Mouse (Mus musculus) cortical plate, adult 2 months (tissue): ENCODE measurements around the gene Slc6a19. TPM values are rescaled to one million over a fixed set of nuclear protein-coding genes. Genes with fewer than 3 reads are reported as not detected.

ENCODE experiments used
- H3K27ac ChIP-seq: fragments of 200-500 bp; 2 replicates; pipeline ENCODE4 v1.5.1; 2012; ENCODE audit warnings: low read length, control low read depth, inconsistent platforms; ENCODE audit not compliant: insufficient read depth
- H3K4me1 ChIP-seq: fragments of 200-500 bp; 2 replicates; pipeline ENCODE4 v1.6.1; 2011; ENCODE audit warnings: low read length; ENCODE audit not compliant: control insufficient read depth, insufficient read depth
- H3K4me3 ChIP-seq: fragments of 200-500 bp; 2 replicates; pipeline ENCODE4 v1.5.1; 2011; ENCODE audit warnings: mild to moderate bottlenecking, low read length, control low read depth; ENCODE audit not compliant: insufficient read depth
- CTCF ChIP-seq: fragments of 200-500 bp; IDR thresholded peaks from 2 replicates; pipeline ENCODE4 v1.5.1; 2011; ENCODE audit warnings: mild to moderate bottlenecking, control low read depth, low read length; ENCODE audit not compliant: insufficient read depth; ENCODE audit errors: extremely low read depth
- POLR2A ChIP-seq: fragments of 200-500 bp; IDR thresholded peaks from 2 replicates; pipeline ENCODE4 v1.6.1; 2011; ENCODE audit warnings: mild to moderate bottlenecking, low read length, control low read depth; ENCODE audit not compliant: insufficient read depth; ENCODE audit errors: extremely low read depth
- polyA plus RNA-seq: library from polyadenylated mRNA; depleted of rRNA; stranded (reverse); fragments of >200 nt; gene quantifications from 2 replicates; pipeline ENCODE4 v1.2.3, GENCODE M21; 2012

Gene Slc6a19
- polyA plus RNA-seq, 1 experiment: 0.79 TPM

- H3K4me3 ChIP-seq: no peak overlapping the region
- 0 out of 2 replicates have a peak, but pooled peaks cover 2% of the 10 kb centered on the region for H3K4me1 ChIP-seq
Observed at GRCm38 (mm10) chr13:73734379-73734778, 29.7 kb upstream of the Slc6a19 start.

GRCm38 (mm10) chr13:73732742-73733700 is 28.4 kb upstream of the Slc6a19 start, which contains the start of gene Slc12a7:
Slc12a7 (plus strand) TSS chr13:73733094.
- TF ChIP-seq CTCF: no peak
- TF ChIP-seq POLR2A: no peak
- Histone ChIP-seq H3K4me1 (0 out of 2 replicates have a peak, but pooled peaks cover 2% of the 10 kb centered on the region), H3K4me3 (no peak within 1 kb of the TSS), H3K27ac (no peak within 1 kb of the TSS)

More at GRCm38 (mm10) chr13:73734379-73734778, 29.7 kb upstream of the Slc6a19 start:
- H3K27ac ChIP-seq: no peak overlapping the region
- no peak for TF ChIP-seq CTCF
- no peak for TF ChIP-seq POLR2A

GRCm38 (mm10) chr13:73732235-73732634 is 27.6 kb upstream of the Slc6a19 start:
- no peak overlapping the region for H3K4me3 ChIP-seq

DNA sequence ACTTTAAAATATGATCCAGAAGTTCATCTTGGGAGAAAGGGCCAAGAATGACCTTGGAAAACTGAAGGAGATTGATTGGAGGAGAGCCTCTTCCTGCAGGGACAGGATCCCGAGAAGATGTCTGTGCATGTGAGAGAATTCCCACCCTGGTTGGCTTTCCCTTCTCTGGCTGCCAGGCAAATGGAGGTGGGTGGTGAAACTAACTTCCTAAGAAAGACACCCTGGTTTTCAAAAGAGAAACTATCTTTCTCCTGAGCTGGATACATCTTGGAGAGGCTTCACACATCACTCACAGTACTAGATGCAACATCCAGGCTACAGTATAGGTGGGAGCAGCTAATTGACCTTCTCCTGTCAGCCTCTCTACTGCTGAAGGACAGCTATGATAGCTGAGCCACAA is 26.2 kb upstream of the Slc6a19 start:
- no peak for TF ChIP-seq POLR2A
- TF ChIP-seq CTCF: no peak
- Histone ChIP-seq H3K4me3 (no peak overlapping the region), H3K27ac (no peak overlapping the region), H3K4me1 (0 out of 2 replicates have a peak, but pooled peaks cover 2% of the 10 kb centered on the region)

More at GRCm38 (mm10) chr13:73732235-73732634, 27.6 kb upstream of the Slc6a19 start:
- 0 out of 2 replicates have a peak, but pooled peaks cover 2% of the 10 kb centered on the region for H3K4me1 ChIP-seq
- TF ChIP-seq POLR2A: no peak
- no peak for TF ChIP-seq CTCF
- H3K27ac ChIP-seq: no peak overlapping the region

GRCm38 (mm10) chr13:73728633-73729032 is 24.0 kb upstream of the Slc6a19 start:
- H3K27ac ChIP-seq: no peak overlapping the region
- H3K4me1 ChIP-seq: 0 out of 2 replicates have a peak, but pooled peaks cover 2% of the 10 kb centered on the region
- TF ChIP-seq POLR2A: no peak
- TF ChIP-seq CTCF: no peak
- no peak overlapping the region for H3K4me3 ChIP-seq

DNA sequence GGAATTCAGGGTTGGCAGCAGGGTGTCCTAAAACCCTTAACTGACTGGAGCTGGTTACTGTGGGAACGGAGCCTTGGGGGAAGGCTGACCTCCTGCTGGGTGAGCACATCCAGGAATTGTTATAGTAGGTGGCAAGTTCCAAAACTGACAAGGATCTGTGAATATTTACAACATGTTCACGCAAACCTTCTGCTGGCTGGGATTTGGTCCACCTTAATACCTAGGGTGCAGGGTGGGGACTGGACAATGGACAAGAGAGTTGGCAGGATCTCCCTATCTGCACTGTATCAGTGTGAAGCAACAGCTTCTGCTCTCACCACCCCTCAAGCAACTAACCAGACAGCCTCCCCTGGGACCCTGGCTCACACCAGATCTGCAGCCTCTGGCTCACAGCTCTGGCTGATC is 23.0 kb upstream of the Slc6a19 start:
- Histone ChIP-seq H3K4me1 (0 out of 2 replicates have a peak, but pooled peaks cover 2% of the 10 kb centered on the region), H3K4me3 (no peak overlapping the region), H3K27ac (no peak overlapping the region)
- TF ChIP-seq CTCF: no peak
- TF ChIP-seq POLR2A: no peak

- H3K4me1 ChIP-seq: no peaks in the 10 kb centered on the region
- no peak overlapping the region for H3K27ac ChIP-seq
- no peak for TF ChIP-seq CTCF
- H3K4me3 ChIP-seq: no peak overlapping the region
Observed at GRCm38 (mm10) chr13:73725315-73725714, 20.6 kb upstream of the Slc6a19 start.

GRCm38 (mm10) chr13:73723081-73723668 is 18.5 kb upstream of the Slc6a19 start:
- TF ChIP-seq CTCF (peak; percentile 55), POLR2A (no peak)
- Histone ChIP-seq H3K4me3 (no peak overlapping the region), H3K4me1 (no peaks in the 10 kb centered on the region), H3K27ac (no peak overlapping the region)

DNA sequence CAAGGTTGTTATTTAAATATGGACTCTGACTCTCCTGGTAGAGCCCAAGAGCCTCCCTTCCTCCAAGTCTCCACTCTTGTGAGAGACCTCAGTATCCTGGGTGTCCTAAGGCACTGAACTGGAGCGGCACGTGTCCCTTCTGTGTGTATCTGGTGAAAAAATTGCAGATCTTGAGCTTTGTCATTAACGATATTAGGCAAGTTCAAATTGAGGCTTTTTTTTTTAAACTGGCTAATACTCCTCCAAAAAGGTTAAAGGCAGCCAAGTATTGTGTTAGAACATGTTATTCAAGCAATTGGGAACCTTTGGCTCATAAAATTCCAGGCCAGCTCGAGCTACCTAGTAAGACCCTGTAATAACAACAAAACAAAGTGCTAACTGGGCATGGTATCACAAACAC is 15.6 kb upstream of the Slc6a19 start:
- no peaks in the 10 kb centered on the region for H3K4me1 ChIP-seq
- no peak overlapping the region for H3K27ac ChIP-seq
- no peak overlapping the region for H3K4me3 ChIP-seq
- no peak for TF ChIP-seq POLR2A
- TF ChIP-seq CTCF: no peak
